Mouse (Mus musculus): ENCODE measurements around the gene March6. TPM values are rescaled to one million over a fixed set of nuclear protein-coding genes. Genes with fewer than 3 reads are reported as not detected.

March6 gene
- polyA plus RNA-seq, 1 experiment from 2014 or later: 69.6 TPM

GRCm38 (mm10) chr15:31415181-31415580, 115.7 kb downstream of the March6 start:
- no peaks in the 10 kb centered on the region for H3K27me3 ChIP-seq (ENCODE audit: control insufficient read depth, insufficient read depth, low read length)
- WGBS: 79% methylated on average over 4 of the region's 4 CpGs
- H3K36me3 ChIP-seq (ENCODE audit: control insufficient read depth, insufficient read depth, low read length): no peaks in the 10 kb centered on the region
- no peak overlapping the region for H3K4me3 ChIP-seq (ENCODE audit: low read depth, low read length)
- H3K4me2 ChIP-seq (ENCODE audit: low read depth, low read length, severe bottlenecking): no peak overlapping the region
- ATAC-seq (replicated peaks; ENCODE audit: low FRiP score): no peak
- no peak overlapping the region for H3K9ac ChIP-seq (ENCODE audit: low read length)
- no peaks in the 10 kb centered on the region for H3K9me3 ChIP-seq (ENCODE audit: control insufficient read depth, low read length)
- no peak overlapping the region for H3K27ac ChIP-seq (ENCODE audit: low read depth, low read length)
- H3K4me1 ChIP-seq (replicated peaks; ENCODE audit: control insufficient read depth, insufficient read depth, low read length): no peaks in the 10 kb centered on the region
- no peak for DNase-seq (ENCODE audit: low spot score)

- Histone ChIP-seq H3K9ac (ENCODE audit: low read length) (no peak overlapping the region), H3K36me3 (ENCODE audit: control insufficient read depth, insufficient read depth, low read length) (no peaks in the 10 kb centered on the region), H3K27ac (ENCODE audit: low read depth, low read length) (no peak overlapping the region), H3K9me3 (ENCODE audit: control insufficient read depth, low read length) (no peaks in the 10 kb centered on the region), H3K4me1 (replicated peaks; ENCODE audit: control insufficient read depth, insufficient read depth, low read length) (no peaks in the 10 kb centered on the region), H3K4me3 (ENCODE audit: low read depth, low read length) (no peak overlapping the region), H3K27me3 (ENCODE audit: control insufficient read depth, insufficient read depth, low read length) (no peaks in the 10 kb centered on the region), H3K4me2 (ENCODE audit: low read depth, low read length, severe bottlenecking) (no peak overlapping the region)
- WGBS: 52% methylated on average over 6 of the region's 6 CpGs
- DNase-seq (ENCODE audit: low spot score): no peak
- ATAC-seq (replicated peaks; ENCODE audit: low FRiP score): no peak
These were observed 116.5 kb downstream of the March6 start for GRCm38 (mm10) chr15:31414179-31414898.

GRCm38 (mm10) chr15:31413662-31414061, 117.2 kb downstream of the March6 start:
- Histone ChIP-seq H3K27ac (ENCODE audit: low read depth, low read length) (no peak overlapping the region), H3K4me1 (replicated peaks; ENCODE audit: control insufficient read depth, insufficient read depth, low read length) (no peaks in the 10 kb centered on the region), H3K4me2 (ENCODE audit: low read depth, low read length, severe bottlenecking) (no peak overlapping the region), H3K27me3 (ENCODE audit: control insufficient read depth, insufficient read depth, low read length) (no peaks in the 10 kb centered on the region), H3K4me3 (ENCODE audit: low read depth, low read length) (no peak overlapping the region), H3K9me3 (ENCODE audit: control insufficient read depth, low read length) (no peaks in the 10 kb centered on the region), H3K9ac (ENCODE audit: low read length) (no peak overlapping the region), H3K36me3 (ENCODE audit: control insufficient read depth, insufficient read depth, low read length) (no peaks in the 10 kb centered on the region)
- WGBS: 85% methylated on average over 6 of the region's 6 CpGs
- no peak for DNase-seq (ENCODE audit: low spot score)
- no peak for ATAC-seq (replicated peaks; ENCODE audit: low FRiP score)

- Histone ChIP-seq H3K36me3 (ENCODE audit: control insufficient read depth, insufficient read depth, low read length) (no peaks in the 10 kb centered on the region), H3K4me2 (ENCODE audit: low read depth, low read length, severe bottlenecking) (no peak overlapping the region), H3K27ac (ENCODE audit: low read depth, low read length) (no peak overlapping the region), H3K27me3 (ENCODE audit: control insufficient read depth, insufficient read depth, low read length) (no peaks in the 10 kb centered on the region), H3K4me1 (replicated peaks; ENCODE audit: control insufficient read depth, insufficient read depth, low read length) (no peaks in the 10 kb centered on the region), H3K9ac (ENCODE audit: low read length) (no peak overlapping the region), H3K9me3 (ENCODE audit: control insufficient read depth, low read length) (no peaks in the 10 kb centered on the region), H3K4me3 (ENCODE audit: low read depth, low read length) (no peak overlapping the region)
- 57% methylated on average over 3 of the region's 3 CpGs for WGBS
- no peak for ATAC-seq (replicated peaks; ENCODE audit: low FRiP score)
- no peak for DNase-seq (ENCODE audit: low spot score)
These were observed 117.9 kb downstream of the March6 start for GRCm38 (mm10) chr15:31412933-31413332.

GRCm38 (mm10) chr15:31412436-31412835, 118.4 kb downstream of the March6 start:
- Histone ChIP-seq H3K4me2 (ENCODE audit: low read depth, low read length, severe bottlenecking) (no peak overlapping the region), H3K36me3 (ENCODE audit: control insufficient read depth, insufficient read depth, low read length) (no peaks in the 10 kb centered on the region), H3K9me3 (ENCODE audit: control insufficient read depth, low read length) (no peaks in the 10 kb centered on the region), H3K27ac (ENCODE audit: low read depth, low read length) (no peak overlapping the region), H3K4me1 (replicated peaks; ENCODE audit: control insufficient read depth, insufficient read depth, low read length) (no peaks in the 10 kb centered on the region), H3K4me3 (ENCODE audit: low read depth, low read length) (no peak overlapping the region), H3K27me3 (ENCODE audit: control insufficient read depth, insufficient read depth, low read length) (no peaks in the 10 kb centered on the region), H3K9ac (ENCODE audit: low read length) (no peak overlapping the region)
- WGBS: 84% methylated on average over 6 of the region's 6 CpGs
- ATAC-seq (replicated peaks; ENCODE audit: low FRiP score) (no peak), DNase-seq (ENCODE audit: low spot score) (no peak)

GRCm38 (mm10) chr15:31407490-31407889, 123.4 kb downstream of the March6 start:
- Histone ChIP-seq H3K4me1 (replicated peaks; ENCODE audit: control insufficient read depth, insufficient read depth, low read length) (no peaks in the 10 kb centered on the region), H3K4me2 (ENCODE audit: low read depth, low read length, severe bottlenecking) (no peak overlapping the region), H3K4me3 (ENCODE audit: low read depth, low read length) (no peak overlapping the region), H3K27me3 (ENCODE audit: control insufficient read depth, insufficient read depth, low read length) (no peaks in the 10 kb centered on the region), H3K9me3 (ENCODE audit: control insufficient read depth, low read length) (no peaks in the 10 kb centered on the region), H3K36me3 (ENCODE audit: control insufficient read depth, insufficient read depth, low read length) (no peaks in the 10 kb centered on the region), H3K27ac (ENCODE audit: low read depth, low read length) (no peak overlapping the region), H3K9ac (ENCODE audit: low read length) (no peak overlapping the region)
- no peak for ATAC-seq (replicated peaks; ENCODE audit: low FRiP score)
- WGBS: 90% methylated on average over 4 of the region's 4 CpGs
- peak; percentile 22 for DNase-seq (ENCODE audit: low spot score)

- H3K27ac ChIP-seq (ENCODE audit: low read depth, low read length): no peak overlapping the region
- peak; percentile 20 for DNase-seq (ENCODE audit: low spot score)
- no peaks in the 10 kb centered on the region for H3K9me3 ChIP-seq (ENCODE audit: control insufficient read depth, low read length)
- WGBS: 94% methylated on average over 5 of the region's 5 CpGs
- ATAC-seq (replicated peaks; ENCODE audit: low FRiP score): no peak
- H3K4me3 ChIP-seq (ENCODE audit: low read depth, low read length): no peak overlapping the region
- no peaks in the 10 kb centered on the region for H3K36me3 ChIP-seq (ENCODE audit: control insufficient read depth, insufficient read depth, low read length)
- peaks cover 4% of the 10 kb centered on the region; the same call in 1 of the 2 replicates for H3K4me1 ChIP-seq (replicated peaks; ENCODE audit: control insufficient read depth, insufficient read depth, low read length)
- H3K9ac ChIP-seq (ENCODE audit: low read length): no peak overlapping the region
- no peak overlapping the region for H3K4me2 ChIP-seq (ENCODE audit: low read depth, low read length, severe bottlenecking)
- no peaks in the 10 kb centered on the region for H3K27me3 ChIP-seq (ENCODE audit: control insufficient read depth, insufficient read depth, low read length)
These were observed 124.0 kb downstream of the March6 start for GRCm38 (mm10) chr15:31406881-31407280.

Other genes with a start within 250 kb of the March6 start
- gene Ankrd33b, start 163.3 kb downstream of the March6 start, polyA plus RNA-seq (2014; fragmentation: Nextera tagmentation; extraction: Ambion mirVana): 0.32 and 0.56 TPM in 2 replicates
- 3.5 and 3.9 TPM in 2 replicates for gene Ropn1l, start 77.3 kb downstream of the March6 start, polyA plus RNA-seq (2014; fragmentation: Nextera tagmentation; extraction: Ambion mirVana)
- 0.79 and 1.0 TPM in 2 replicates for gene Cmbl, start 34.3 kb upstream of the March6 start, polyA plus RNA-seq (2014; fragmentation: Nextera tagmentation; extraction: Ambion mirVana)
- gene Cct5, start 70.8 kb upstream of the March6 start, polyA plus RNA-seq (2014; fragmentation: Nextera tagmentation; extraction: Ambion mirVana): 695 and 710 TPM in 2 replicates
- 14.2 and 15.0 TPM in 2 replicates for gene Fam173b, start 70.8 kb upstream of the March6 start, polyA plus RNA-seq (2014; fragmentation: Nextera tagmentation; extraction: Ambion mirVana)